Mouse (Mus musculus): ENCODE measurements at regions not wholly inside any gene's neighbourhood (a gene's known extent, or its start where the extent isn't known, plus 50 kb on each side); places are given as distances from the start of the nearest gene placed in this dataset.
A peak's percentile ranks its signal among the peaks of the same experiment; 100 is the strongest.

DNA sequence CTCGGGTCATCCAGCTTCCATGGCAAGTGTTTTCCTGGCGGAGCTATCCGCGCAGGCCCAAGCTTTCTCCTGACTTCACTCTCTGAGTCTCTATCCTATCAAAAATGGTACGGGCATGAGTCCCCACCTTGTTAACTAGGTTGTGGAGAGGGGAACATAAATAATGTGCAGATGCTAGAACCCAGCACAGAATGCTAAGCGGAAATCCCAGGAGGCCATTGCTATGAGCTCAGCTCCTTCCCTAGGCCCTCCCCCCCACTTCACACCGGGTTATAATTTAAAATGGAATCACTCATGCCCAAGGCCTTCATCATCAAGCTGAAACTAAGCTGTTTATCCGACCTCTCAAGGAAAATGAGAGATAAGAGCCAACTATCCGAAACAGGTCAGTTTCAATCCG, 60.4 kb upstream of the Cd83 start:
- no peak for ATAC-seq (replicated peaks; ENCODE audit: poor library complexity, severe bottlenecking)

DNA sequence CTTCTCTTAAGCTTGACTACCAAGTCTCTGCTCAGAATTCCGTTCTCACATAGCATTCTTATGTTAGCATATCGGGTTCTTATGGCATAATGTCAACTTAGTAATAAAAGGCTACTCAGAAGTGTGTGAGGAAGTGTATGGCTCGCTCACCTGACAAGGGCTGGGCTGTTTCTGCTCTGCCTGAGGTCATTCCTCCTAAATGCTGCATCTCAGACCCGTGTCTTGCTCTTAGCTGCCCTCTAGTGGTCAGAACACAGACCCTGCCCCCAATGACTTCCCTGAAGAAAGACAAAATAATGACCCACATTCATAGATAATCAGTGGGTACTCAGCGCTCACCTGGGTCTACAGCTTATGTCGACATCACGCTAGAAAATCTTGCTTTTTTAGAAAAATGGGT, 58.9 kb upstream of the Cd83 start:
- ATAC-seq (replicated peaks; ENCODE audit: poor library complexity, severe bottlenecking), result peak; percentile 78

DNA sequence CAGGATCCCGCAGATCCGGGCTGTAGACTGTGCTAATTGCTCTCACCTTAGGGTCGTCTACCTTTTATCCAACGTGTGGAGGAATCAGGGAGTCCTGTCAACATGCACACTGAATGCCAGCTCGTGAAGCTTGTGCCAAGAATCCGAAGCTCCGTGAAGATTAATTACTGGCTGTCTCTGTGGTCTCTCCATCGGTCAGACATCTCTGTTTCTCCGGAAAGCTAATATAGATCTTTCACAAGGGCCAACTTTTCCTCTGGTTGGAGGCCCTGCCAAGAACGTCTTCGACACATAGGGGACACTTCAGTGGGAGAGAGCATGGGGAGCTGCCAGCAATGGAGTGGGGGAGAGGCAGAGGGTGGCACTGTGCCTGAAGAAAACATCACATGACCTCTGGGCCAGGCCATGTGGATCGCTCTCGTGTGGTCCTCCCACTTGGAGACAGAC, 57.7 kb upstream of the Cd83 start:
- no peak for ATAC-seq (replicated peaks; ENCODE audit: poor library complexity, severe bottlenecking)

DNA sequence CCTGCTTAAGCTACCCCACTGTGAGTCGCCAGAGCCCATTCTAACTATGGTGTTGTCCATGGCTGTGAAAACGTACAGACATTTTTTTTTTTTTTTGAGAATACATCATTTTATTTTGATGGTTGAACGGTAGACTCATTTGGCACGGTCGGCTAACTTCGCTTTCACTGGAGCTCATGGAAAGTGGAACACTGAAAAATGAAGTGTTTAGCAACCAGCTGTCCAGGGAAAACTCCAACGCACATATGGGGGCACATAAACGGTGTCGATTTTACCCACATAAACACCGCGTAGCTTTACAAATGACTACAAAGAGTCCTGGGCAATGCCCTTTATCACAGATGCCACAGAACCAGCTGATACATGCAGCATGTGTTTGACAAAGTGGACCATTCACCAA, 55.0 kb upstream of the Cd83 start:
- ATAC-seq (replicated peaks; ENCODE audit: poor library complexity, severe bottlenecking), result no peak

DNA sequence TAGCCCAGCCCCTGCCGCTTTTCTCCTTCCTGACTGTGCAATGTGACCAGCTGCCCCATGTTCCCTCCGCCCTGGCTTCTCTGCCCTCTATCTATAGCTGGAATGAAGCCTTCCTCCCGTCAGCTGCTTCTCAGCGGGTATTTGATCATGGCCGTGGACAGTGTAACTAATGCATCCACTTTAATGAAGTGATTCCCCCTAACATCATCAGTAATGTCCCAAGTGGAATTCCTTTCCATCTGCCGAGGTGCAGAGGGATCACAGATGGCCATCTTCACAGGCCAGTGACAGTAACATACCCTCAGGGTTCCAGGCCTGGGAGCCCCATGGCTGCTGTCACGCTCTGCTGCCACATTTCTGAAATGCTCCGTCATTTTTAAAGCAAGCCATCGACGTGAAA, 51.5 kb upstream of the Cd83 start:
- no peak for ATAC-seq (replicated peaks; ENCODE audit: poor library complexity, severe bottlenecking)

DNA sequence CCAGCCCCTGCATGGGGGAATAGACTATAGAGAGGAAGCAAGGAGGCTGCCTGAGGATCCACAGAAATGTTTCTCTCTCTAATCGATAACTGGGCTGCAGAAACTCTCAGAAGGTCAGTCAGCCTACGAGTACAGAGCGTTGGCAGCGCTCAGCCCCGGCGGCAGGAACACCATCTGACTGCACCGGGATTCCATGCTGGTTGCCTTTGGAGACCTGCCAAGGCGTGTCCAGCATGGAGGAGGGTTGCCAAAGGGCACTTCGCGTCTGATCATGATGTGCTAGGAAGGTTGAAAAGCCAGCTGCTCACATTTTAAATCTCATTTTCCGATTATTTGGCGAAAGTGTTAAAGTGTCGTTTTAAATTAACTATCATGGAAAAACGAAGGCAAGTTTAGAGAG, 49.9 kb upstream of the Cd83 start:
- ATAC-seq (replicated peaks; ENCODE audit: poor library complexity, severe bottlenecking), result no peak
